Mouse (Mus musculus): Measurements from ENCODE around the gene Cab39. TPM values are rescaled to one million over a fixed set of nuclear protein-coding genes. Genes with fewer than 3 reads are reported as not detected.

The Cab39 gene
- polyA plus RNA-seq, 1 experiment, result 72.7 TPM

- H3K27ac ChIP-seq (ENCODE audit: insufficient read depth, low read length), result no peak overlapping the region
- H3K4me3 ChIP-seq (ENCODE audit: insufficient read depth, low read length), result peak overlapping the region; percentile 96
- TF ChIP-seq POLR2A (IDR thresholded peaks at IDR 0.05; ENCODE audit: low read depth, low read length) (no peak), CTCF (IDR thresholded peaks at IDR 0.05; ENCODE audit: borderline replicate concordance, insufficient read depth, low read length) (no peak)
- H3K4me1 ChIP-seq (ENCODE audit: control insufficient read depth, insufficient read depth, low read length), result peaks cover 5% of the 10 kb centered on the region; the same call in 1 of the 2 replicates
These were observed 102.9 kb downstream of the Cab39 start for GRCm38 (mm10) chr1:85896110-85896509.

GRCm38 (mm10) chr1:85896781-85897700 is 103.8 kb downstream of the Cab39 start:
- no peak overlapping the region for H3K4me3 ChIP-seq (ENCODE audit: insufficient read depth, low read length)
- peaks cover 8% of the 10 kb centered on the region for H3K4me1 ChIP-seq (ENCODE audit: control insufficient read depth, insufficient read depth, low read length)
- TF ChIP-seq CTCF (IDR thresholded peaks at IDR 0.05; ENCODE audit: borderline replicate concordance, insufficient read depth, low read length) (no peak), POLR2A (IDR thresholded peaks at IDR 0.05; ENCODE audit: low read depth, low read length) (no peak)
- H3K27ac ChIP-seq (ENCODE audit: insufficient read depth, low read length), result no peak overlapping the region

- Histone ChIP-seq H3K27ac (ENCODE audit: insufficient read depth, low read length) (peak overlapping the region; percentile 6; the same call in 1 of the 2 replicates), H3K4me3 (ENCODE audit: insufficient read depth, low read length) (no peak overlapping the region), H3K4me1 (ENCODE audit: control insufficient read depth, insufficient read depth, low read length) (peaks cover 8% of the 10 kb centered on the region)
- TF ChIP-seq POLR2A (IDR thresholded peaks at IDR 0.05; ENCODE audit: low read depth, low read length), result no peak
- no peak for TF ChIP-seq CTCF (IDR thresholded peaks at IDR 0.05; ENCODE audit: borderline replicate concordance, insufficient read depth, low read length)
These were observed 104.9 kb downstream of the Cab39 start for GRCm38 (mm10) chr1:85897901-85898760.

GRCm38 (mm10) chr1:85898761-85899387 is 105.6 kb downstream of the Cab39 start:
- Histone ChIP-seq H3K4me1 (ENCODE audit: control insufficient read depth, insufficient read depth, low read length) (peaks cover 8% of the 10 kb centered on the region), H3K27ac (ENCODE audit: insufficient read depth, low read length) (no peak overlapping the region), H3K4me3 (ENCODE audit: insufficient read depth, low read length) (no peak overlapping the region)
- TF ChIP-seq POLR2A (IDR thresholded peaks at IDR 0.05; ENCODE audit: low read depth, low read length), result no peak

GRCm38 (mm10) chr1:85899388-85899761 is 106.1 kb downstream of the Cab39 start:
- Histone ChIP-seq H3K27ac (ENCODE audit: insufficient read depth, low read length) (no peak overlapping the region), H3K4me3 (ENCODE audit: insufficient read depth, low read length) (no peak overlapping the region), H3K4me1 (ENCODE audit: control insufficient read depth, insufficient read depth, low read length) (peaks cover 8% of the 10 kb centered on the region)
- no peak for TF ChIP-seq CTCF (IDR thresholded peaks at IDR 0.05; ENCODE audit: borderline replicate concordance, insufficient read depth, low read length)
- no peak for TF ChIP-seq POLR2A (IDR thresholded peaks at IDR 0.05; ENCODE audit: low read depth, low read length)

GRCm38 (mm10) chr1:85900521-85901333 is 107.5 kb downstream of the Cab39 start:
- no peak for TF ChIP-seq POLR2A (IDR thresholded peaks at IDR 0.05; ENCODE audit: low read depth, low read length)
- no peak for TF ChIP-seq CTCF (IDR thresholded peaks at IDR 0.05; ENCODE audit: borderline replicate concordance, insufficient read depth, low read length)
- Histone ChIP-seq H3K27ac (ENCODE audit: insufficient read depth, low read length) (no peak overlapping the region), H3K4me1 (ENCODE audit: control insufficient read depth, insufficient read depth, low read length) (peaks cover 8% of the 10 kb centered on the region), H3K4me3 (ENCODE audit: insufficient read depth, low read length) (no peak overlapping the region)

Other genes starting within 250 kb of the Cab39 start
- gene G530012D18Rik, start 217.8 kb upstream of the Cab39 start, polyA plus RNA-seq (2011; ENCODE audit: insufficient read length, low read depth, missing spikeins), result not detected in 2 replicates
- 1.4 TPM in 1 of 2 replicates, not detected in the other for gene Sp110, start 194.6 kb upstream of the Cab39 start, polyA plus RNA-seq (2011; ENCODE audit: insufficient read length, low read depth, missing spikeins)
- 1.5 and 2.4 TPM in 2 replicates for gene Sp140, start 193.1 kb upstream of the Cab39 start, polyA plus RNA-seq (2011; ENCODE audit: insufficient read length, low read depth, missing spikeins)
- 2.8 and 3.6 TPM in 2 replicates for gene Sp100, start 143.5 kb upstream of the Cab39 start, polyA plus RNA-seq (2011; ENCODE audit: insufficient read length, low read depth, missing spikeins)
- gene A630001G21Rik, start 14.8 kb upstream of the Cab39 start, polyA plus RNA-seq (2011; ENCODE audit: insufficient read length, low read depth, missing spikeins), result 1.1 and 3.5 TPM in 2 replicates
- 221 and 233 TPM in 2 replicates for gene Itm2c, start 100.8 kb downstream of the Cab39 start, polyA plus RNA-seq (2011; ENCODE audit: insufficient read length, low read depth, missing spikeins)
- not detected in 2 replicates for gene 4933407L21Rik, start 135.0 kb downstream of the Cab39 start, polyA plus RNA-seq (2011; ENCODE audit: insufficient read length, low read depth, missing spikeins)
- gene Gpr55, start 167.6 kb downstream of the Cab39 start, polyA plus RNA-seq (2011; ENCODE audit: insufficient read length, low read depth, missing spikeins), result not detected in 2 replicates
- gene Spata3, start 223.4 kb downstream of the Cab39 start, polyA plus RNA-seq (2011; ENCODE audit: insufficient read length, low read depth, missing spikeins), result not detected in 2 replicates